Mouse (Mus musculus) urinary bladder, adult 18-20 months (tissue): ENCODE measurements around the gene Luc7l2.

Experiments
- DNase-seq, 2 experiments: peaks; one replicate each; pipeline ENCODE4 v3.0.0; 2022; ENCODE audit warnings: low spot score in 2 of 2, mixed read lengths in 2 of 2

The Luc7l2 gene

DNA sequence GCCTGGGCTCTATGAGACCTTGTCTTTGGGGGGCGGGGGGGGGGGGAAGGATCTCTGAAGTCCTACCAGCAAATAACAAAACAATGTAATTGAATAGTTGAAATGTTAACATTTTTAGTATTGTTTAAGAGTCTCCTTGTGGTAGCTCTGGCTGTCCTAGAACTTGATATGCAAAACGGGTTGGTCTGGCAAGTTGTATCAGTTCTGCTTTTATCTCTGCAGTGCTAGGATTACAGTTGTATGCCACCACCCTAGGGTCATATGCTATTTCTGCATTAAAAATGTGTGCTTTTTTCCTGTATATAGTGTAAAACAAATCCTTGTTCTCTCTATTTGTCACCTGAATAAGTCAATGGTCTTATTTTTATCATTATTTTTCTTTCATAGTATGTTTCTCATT, 25.0 kb downstream of the Luc7l2 start:
- no peak for DNase-seq

DNA sequence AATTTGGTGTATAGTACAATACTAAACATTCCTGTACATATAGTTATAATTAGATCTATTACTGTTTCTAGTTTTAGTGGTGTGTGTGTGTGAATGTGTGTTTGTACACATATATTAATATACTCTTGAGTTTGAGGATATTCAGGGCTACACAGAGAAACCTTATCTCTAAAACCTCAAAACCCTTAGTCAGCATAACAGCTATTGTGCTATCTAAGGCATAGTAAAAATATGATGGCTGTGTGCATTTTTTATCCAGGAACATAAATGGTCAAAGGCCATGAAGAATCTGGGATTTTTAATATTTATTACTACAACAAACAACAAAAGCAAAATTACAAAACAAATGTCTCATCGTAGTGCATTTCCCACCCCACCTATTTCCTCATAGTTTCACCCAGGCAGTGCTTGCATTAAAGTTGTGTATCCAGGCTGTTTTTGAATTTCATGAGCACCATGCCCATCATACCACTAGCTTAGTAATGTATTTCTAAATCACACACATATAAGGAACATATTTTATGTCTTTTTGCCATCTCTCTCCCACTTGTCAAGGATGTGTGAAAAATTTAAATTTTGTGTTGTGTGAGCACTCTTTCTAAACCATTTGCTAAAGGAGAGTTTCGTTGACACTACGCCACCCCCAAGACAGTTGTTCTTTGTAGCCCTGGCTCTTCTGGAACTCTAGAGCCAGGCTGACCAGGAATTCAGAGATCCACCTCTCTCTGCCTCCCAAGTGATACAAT, 29.2 kb downstream of the Luc7l2 start:
- no peak for DNase-seq

DNA sequence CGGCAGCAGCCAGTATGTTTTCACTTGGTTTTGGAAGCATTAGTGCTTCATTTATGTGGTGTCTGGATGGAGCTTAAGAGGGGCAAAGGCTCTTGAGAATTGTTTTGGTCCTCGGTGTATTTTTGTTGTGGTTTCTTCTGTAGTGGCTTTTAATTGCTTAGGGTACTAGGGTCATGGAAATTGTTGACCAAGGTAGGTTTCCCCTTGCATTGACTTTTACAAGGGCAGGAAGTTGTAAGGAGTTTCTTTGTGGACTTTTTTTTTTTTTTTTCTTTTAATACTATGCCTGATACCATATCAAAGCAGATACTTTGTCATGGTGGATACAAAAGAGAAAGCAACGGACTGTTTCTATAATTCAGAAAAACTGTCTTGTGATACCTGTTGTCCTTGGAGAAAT, 30.6 kb downstream of the Luc7l2 start:
- no peak for DNase-seq

DNA sequence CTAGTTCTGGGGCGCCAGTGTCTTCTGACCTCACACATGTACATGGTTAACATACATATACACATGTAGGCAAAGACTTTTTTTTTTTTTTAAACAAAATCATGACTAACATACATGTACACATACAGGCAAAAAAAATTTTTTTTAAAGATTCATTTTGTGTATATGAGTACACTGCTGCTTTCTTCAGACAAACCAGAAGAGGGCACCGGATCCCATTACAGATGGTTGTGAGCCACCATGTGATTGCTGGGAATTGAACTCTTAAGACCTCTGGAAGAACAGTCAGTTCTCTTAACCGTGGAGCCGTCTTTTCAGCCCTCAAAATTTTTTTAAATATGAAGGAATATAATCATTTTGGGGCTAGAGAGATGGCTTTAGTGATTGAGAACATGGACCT, 46.3 kb downstream of the Luc7l2 start:
- DNase-seq = no peak

DNA sequence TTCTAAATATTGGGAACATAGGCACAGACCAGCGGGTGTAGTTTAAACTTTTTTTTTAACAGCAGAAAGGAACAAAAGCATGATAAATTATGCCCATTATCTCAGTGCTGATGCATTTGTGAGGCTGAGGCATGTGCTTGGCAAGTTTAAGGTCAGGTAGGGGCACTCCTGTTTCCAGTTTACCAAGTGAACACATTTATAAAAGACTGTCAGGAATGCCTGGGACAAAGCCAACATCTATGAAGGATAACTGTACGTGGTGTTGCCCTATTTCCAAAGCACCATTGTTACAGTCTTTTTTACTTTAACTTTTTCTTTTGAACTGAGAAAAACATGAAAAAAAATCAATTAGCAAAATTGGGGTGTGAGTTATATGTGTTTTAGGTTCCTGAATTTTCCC, 58.8 kb downstream of the Luc7l2 start:
- no peak for DNase-seq

DNA sequence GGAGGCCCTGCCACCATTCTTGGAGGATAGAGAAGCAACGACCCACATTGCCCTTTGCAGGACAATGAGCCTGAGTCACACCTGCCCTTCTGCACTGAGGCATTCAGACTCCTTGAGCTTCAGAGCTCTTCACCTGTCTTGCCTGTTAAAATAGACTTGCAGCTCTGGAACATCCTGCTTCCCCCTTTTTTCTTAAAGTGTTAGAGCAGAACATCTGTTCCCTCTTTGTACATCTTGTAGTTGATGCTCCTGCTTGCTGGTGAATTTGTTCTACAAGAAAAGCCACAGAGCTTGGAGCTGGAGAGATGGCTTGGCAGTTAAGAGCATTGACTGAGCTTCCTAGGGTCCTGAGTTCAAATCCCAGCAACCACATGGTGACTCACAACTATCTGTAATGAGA, 71.3 kb downstream of the Luc7l2 start:
- no peak for DNase-seq

DNA sequence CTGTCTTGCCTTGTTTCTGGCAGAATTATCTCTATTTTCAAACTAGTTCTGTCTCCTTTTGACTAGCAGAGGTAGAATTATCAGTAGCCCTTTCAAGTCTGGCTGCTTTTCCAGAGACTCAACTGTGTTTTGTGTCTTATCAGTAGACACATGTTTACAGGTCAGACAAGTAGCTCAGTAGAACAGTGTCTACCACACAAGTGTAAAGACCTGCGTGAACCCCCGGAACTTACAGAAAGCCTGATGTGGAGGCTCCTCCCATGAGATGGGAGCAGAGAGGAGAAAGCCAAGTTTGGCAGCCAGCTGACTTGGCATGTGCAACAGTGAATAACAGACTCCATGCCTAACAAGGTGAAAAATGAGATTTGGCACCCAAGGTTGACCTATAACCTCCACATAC, 72.3 kb downstream of the Luc7l2 start:
- no peak for DNase-seq

DNA sequence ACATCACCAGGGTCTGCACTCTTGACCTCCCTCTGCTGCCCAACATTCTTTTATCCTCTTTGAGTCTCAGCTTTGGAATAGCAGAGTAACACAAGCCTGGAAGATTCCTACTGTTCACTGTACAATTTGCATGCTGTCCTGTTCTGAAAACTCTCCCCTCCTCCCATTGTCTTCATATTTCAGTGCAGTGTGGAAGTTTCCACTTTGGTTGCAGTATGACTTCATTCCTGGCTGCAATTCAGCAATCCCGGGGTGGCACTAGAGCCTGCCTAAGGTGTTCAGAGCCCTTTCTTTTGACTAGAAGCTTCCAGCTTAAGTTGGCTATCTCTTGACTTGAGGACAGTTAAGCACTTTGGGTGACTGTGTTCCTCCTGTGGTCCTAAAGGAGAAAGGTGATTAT, 73.3 kb downstream of the Luc7l2 start:
- no peak for DNase-seq

DNA sequence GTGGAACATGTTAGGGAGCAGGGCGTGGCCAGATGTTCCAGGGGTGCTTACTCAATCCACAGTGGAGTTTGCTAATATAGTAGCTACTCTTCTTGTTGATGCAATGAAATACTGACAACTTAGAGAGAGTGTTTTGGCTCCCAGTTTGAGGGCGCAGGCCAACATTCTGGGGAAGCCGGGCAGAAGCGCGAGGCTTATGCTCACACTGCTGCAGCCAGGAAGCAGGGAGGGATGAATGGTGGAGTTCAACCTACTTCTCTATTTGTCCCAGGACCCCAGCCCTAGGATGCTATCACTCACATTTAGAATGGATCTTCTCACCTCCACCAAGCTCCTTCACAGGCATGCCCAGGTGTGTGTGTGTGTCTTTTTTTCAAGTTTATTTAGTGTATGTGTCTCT, 75.0 kb downstream of the Luc7l2 start:
- DNase-seq = no peak

DNA sequence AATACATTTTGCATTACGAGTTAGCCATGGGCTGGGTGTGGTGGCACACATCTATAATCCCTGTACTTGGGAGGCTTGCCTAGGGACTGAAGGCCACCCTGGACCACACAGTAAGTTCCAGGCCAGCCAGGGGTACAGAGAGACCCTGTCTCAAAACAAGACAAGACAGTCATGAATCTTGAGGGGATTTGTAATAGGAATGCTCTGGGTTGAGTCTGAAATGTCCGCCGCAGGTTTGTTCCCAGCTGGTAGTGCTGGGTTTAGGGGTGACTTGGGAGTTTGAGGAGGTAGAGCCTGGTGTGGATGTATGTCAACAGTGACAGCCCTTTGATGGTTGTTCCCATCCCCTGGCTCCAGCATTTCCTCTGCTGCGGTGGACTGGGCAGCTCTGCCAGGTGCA, 75.9 kb downstream of the Luc7l2 start:
- DNase-seq = no peak

DNA sequence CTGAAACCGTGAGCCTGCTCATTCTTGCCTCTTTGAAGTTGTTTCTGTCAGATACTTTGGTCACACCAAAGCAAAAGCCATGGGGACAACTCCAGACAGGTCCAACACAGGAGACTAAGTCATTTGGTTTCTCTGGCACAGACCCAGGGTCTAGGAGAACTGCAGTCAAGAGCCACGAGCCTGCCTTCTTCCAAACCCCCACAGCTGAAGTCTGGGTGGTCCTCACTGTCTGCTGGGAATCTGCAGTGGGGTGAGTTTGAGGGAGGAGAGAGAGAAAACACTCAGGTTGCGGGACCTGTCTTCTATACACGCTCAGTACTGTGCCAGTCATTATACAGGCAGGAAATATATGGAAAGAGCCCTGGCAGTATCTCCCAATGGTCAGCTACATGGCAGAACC, 76.4 kb downstream of the Luc7l2 start:
- no peak for DNase-seq

DNA sequence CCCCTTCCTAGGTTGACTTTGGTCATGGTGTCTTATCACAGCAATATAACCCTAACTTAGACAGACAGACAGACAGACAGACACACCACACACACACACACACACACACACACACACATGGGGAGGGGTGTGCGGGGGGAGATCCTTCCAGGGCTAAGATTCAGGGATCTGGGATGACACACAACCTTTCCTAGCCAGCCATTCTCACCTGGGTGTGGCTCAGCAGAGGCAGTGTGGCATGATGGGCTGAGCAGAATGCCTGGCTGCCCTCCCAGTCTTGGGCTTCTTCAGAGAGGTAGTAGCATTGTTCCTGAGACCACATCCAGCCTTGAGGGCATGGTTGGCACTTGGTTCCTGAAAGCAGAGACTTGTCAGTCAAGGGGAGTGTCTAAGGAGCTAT, 78.4 kb downstream of the Luc7l2 start:
- no peak for DNase-seq

DNA sequence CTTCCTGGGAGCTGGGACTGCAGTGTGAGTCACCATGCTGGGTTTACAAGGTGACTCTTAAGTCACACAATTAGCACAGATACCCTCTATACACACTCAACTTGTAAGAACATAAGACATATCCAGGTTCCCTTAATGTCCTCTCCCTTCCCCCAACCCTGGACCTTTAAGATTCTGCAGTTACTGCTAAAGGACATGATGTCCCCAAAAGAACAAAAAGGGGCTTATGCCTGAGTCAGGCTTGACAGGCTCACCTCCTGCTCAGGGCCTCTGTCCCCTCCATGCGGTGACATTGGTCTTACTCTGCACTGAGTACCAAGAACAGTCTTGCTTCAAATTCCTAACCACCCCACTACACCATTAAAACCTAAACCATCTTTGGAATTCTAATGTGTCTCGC, 81.7 kb downstream of the Luc7l2 start:
- no peak for DNase-seq

DNA sequence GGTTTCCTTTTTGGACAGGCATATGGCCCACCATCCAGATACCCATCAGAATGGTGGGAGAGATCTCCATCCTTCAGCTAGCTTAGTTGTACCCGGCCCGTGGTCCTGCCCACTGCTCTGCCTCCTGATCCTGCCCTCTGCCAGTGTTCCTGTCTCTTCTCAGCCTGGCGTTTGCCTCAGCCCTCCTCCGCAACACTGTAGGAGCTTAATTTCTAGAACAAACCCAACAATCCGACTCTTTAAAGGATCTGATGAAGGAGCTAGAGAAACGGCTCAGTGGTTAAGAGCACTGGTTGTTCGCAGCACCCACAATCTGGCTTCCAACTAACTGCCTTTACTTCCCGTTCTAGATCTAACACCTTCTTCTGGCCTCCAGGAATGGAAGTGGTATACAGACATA, 83.3 kb downstream of the Luc7l2 start:
- no peak for DNase-seq

DNA sequence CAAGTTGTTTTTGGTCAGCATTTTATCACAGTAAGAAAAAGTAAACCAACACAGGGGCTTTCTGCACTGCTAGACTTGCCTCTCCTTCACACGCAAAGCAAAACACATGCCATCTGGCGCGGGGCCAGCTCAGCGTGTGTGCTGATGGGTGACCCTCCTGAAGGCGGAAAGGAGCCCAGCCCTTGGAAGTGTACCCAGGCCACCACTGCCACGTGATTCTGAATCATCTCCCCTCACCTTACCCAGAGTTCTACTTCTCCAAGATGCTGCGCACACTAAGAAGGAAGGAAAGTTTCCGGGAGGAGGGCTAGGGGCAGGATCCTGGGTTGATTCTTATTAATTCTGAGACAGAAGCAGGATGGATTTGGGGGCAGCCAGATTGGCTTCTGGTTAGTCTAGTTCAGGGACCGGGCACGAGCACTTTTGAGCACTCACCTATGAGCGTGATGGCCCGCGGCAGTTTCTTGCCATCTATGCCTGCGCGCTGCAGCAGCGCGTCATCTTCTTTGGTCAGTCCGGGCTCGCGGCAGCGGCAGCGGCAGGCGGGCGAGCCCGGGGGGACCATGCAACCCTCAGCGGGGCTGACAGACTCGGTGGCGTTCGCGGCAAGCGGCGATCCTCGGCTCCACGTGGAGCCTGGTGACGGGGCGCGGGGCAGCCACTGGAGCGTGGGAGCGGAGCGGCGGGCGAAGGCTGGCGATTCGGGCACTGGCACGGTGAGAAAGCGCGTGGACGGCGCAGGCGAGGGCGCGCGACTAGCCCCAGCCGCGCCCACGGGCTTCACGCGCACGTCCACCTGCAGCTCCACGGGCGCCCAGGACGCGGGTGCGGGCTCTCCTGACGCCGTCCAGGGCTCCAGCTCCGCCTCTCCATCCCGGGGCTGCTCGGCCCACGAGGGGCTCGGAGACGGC, 85.1 kb downstream of the Luc7l2 start:
- peak; percentile 33 to 50 for DNase-seq

DNA sequence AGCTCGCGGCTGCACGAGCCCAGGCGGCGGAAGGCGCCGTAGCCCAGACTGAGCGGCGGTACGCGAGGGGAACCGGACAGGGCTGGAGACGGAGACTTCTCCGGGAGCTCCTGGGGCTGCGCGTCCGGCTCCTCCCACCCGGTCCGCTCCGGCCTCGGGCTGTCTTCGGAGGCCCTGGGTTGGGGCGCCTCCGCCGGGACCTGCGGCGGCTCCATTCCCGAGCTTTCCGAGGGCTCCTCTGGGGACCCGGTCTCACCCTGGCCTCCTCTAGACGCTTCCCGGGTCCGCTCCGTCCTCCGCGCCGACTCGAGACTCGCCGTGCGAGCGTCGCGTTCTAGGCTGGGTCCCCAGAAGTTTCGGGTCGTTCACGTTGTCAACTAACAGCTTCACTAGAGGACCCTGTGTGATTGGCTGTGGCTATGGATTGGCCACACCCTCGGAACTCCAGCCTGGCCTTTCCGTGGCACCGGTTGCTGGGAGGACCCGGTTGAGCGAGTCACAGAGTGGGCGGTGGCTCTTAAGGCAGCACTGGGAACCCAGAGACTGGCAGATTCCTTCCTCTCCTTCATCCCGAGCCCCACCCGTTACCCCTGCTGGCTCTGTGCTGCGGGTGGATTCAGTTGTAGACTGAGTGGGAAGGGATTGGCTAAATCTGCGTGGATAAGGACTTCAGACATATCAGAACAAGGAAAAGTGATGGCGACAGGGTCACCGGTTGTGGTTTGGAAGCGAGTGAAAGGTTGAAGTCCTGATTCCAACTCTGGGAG, 85.9 kb downstream of the Luc7l2 start, which contains the start of gene Klrg2:
Gene Klrg2 (minus strand): TSS at position 391 of the 767 bp plus-strand sequence.
- peak; percentile 64 to 76 for DNase-seq

DNA sequence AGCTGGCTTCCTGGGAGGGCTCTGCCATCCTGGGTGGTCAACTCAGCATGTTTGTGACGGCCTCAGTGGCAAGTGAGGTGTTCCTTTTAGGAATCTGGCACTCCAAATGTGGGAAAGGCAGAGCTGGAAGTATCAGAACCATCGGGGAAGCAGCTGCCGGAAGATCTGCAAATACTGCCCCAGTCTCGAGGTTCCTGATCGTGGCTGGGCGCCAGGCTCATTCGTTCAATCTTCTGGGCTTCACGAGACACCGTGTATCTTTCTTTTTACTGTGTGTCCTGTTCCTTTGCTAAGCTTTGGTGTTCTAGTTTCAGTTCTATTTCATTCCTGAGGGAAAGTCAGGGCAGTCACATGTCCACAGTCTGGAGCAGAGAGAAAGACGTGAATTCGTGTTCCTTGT, 89.3 kb downstream of the Luc7l2 start:
- no peak for DNase-seq

DNA sequence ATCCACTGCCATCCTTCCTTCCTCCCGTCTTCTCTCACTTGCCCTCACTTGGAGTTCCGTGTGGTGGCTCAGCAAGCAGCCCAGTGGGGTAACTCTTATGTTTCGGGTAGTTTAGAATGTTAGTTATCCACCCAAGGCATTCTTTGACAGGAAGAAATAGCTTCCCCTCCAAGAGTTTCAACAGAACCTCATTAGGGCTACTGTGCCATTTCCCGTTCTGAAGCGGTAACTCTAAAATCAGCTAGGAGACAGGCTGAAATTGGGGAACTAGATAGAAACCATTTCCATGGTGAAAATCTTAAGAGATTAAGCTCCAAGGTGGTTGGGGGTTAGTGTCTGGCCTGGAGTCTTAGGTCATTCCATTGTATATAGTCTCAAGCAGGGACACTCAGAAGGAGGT, 90.1 kb downstream of the Luc7l2 start:
- DNase-seq = no peak

DNA sequence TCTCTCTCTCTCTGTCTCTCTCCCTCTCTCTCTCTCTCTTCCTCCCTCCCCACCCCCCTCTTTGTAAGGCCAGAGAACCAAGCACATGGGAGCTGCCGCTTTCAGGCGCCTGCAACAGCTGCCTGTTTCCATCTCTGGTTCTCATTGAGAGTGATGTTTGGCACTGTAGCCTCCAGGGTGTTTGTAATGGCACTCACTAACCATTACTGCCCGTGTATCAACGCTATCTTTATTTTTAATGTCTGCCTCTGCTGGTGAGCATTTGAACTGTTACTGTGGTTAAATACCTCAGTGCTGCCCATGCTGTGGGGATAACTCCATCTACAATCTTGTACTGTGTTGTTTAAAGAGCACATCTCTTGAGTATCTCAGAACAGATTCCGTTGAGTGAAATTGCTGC, 90.5 kb downstream of the Luc7l2 start:
- DNase-seq = no peak

DNA sequence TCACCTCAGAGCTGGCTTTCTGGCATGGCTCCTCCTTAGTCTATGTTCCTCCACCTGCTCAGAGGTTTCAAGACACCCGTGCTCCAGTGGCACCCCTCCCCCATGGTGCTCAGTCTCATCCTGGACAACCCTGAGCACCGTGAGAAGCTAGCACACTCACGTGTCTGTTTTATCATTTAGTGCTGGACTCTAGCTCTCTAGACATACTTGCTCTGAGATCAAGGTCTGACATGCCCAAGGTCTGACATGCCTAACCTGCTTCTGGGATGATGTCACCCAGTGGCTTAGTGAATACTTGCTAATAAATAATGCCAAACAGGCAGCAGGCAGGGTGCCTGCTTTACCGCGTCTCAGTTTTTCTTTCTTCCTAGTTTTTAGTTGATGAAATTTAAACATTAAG, 91.5 kb downstream of the Luc7l2 start:
- DNase-seq = peak in 1 of 2 experiments; percentile 29

DNA sequence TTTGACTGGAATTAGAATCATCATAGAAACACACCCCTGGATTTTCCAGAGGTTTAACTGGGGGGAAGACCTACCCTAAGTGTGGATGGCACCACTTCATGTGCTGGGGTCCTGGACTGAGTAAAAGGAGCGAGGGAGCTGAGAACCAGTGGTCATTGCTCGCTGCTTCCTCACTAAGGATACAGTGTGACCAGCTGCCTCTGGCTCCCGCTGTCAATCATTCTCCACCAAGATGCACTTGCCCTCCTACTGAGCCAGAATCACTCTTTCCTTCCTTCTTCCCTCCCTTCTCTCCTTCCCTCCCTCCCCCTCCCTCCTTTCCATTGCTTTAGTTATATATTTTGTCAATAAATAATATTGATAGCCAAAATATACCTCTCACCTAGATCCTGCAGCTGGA, 91.9 kb downstream of the Luc7l2 start:
- DNase-seq = no peak

DNA sequence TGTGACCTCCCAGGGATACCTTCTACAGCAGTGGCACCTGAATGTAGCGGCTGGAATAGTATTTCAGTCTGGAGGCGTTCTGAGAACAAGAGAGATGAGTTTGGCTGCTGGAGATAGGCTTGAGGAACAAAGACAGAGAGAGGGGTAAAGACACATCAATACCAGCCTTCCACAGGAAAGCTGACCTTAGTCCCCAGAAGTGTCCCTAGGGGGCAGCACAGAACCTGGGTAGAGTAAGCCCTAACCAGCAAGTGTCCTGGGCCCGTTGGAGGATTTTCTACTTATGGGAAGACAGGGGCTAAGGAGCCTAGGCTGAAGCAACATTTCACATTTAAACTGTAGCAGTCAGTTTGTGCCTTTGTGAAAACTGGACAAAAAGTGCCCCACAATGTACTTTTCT, 98.4 kb downstream of the Luc7l2 start:
- DNase-seq = no peak
